Mouse (Mus musculus) Patski (cell line): Measurements from ENCODE around the gene Ctsr. TPM values are rescaled to one million over a fixed set of nuclear protein-coding genes. Genes with fewer than 3 reads are reported as not detected.
"Not testable (repeated sequence)": the region's sequence is repeated elsewhere in the genome, so short reads cannot be mapped to it uniquely, and the experiment has no call there.

Source experiments
- ATAC-seq: fragments of 100-300 bp; one replicate; pipeline ENCODE4 v1.8.0; 2021
- CTCF ChIA-PET: fragments of 350-600 bp; sonication (Branson Sonifier 250); formaldehyde crosslinking; loops from one replicate; lab custom pipeline; 2022; ENCODE audit warnings: inconsistent platforms; lab: Charles Lee
- POLR2A ChIA-PET: fragments of 350-600 bp; sonication (Branson Sonifier 250); formaldehyde crosslinking; loops from one replicate; lab custom pipeline; 2022; ENCODE audit warnings: antibody characterized with exemption, inconsistent platforms; lab: Charles Lee
- DNase-seq: peaks from one replicate; pipeline ENCODE4 v3.0.0-alpha.2; 2011; ENCODE audit warnings: low read depth, low spot score
- H3K27me3 ChIP-seq: fragments of 371-371 bp; one replicate; pipeline ENCODE4 v1.5.1; 2021
- CTCF ChIP-seq: fragments of 100-300 bp; IDR thresholded peaks from one replicate; pipeline ENCODE4 v1.5.1; 2021
- in situ Hi-C: fragments of 300-500 bp; cut with MboI; formaldehyde crosslinking; loops from 3 replicates; pipeline ENCODE4 v1.11.1; 2018; ENCODE audit warnings: low pct_unique_long_range_greater_than_20kb, mixed read lengths
- polyA plus RNA-seq: library from polyadenylated mRNA; unstranded; gene quantifications from one replicate; pipeline ENCODE4 v1.2.3, GENCODE M21; 2021

The Ctsr gene
- polyA plus RNA-seq = not detected

GRCm38 (mm10) chr13:61164156-61164555, at the start of gene Ctsr:
Gene Ctsr, minus strand, starts transcription at chr13:61164256.
- CTCF ChIA-PET = no interaction called here
- in situ Hi-C loops = no loop called here
- DNase-seq (no peak), ATAC-seq (no peak)
- TF ChIP-seq CTCF = no peak
- POLR2A ChIA-PET = no interaction called here
- H3K27me3 ChIP-seq = no peaks in the 10 kb centered on the region

GRCm38 (mm10) chr13:61203310-61203709, 39.3 kb upstream of the Ctsr start, which contains the start of gene Cts6:
Gene Cts6, minus strand, starts transcription at chr13:61203410.
- DNase-seq (no peak), ATAC-seq (no peak)
- POLR2A ChIA-PET = no interaction called here
- CTCF ChIA-PET = no interaction called here
- in situ Hi-C loops = no loop called here
- no peak for TF ChIP-seq CTCF
- no peaks in the 10 kb centered on the region for H3K27me3 ChIP-seq

GRCm38 (mm10) chr13:61185151-61185933, 21.3 kb upstream of the Ctsr start:
- ATAC-seq, POLR2A ChIA-PET, in situ Hi-C loops, H3K27me3 ChIP-seq, CTCF ChIA-PET, DNase-seq: not testable (repeated sequence)

- in situ Hi-C loops = no loop called here
- TF ChIP-seq CTCF = peak; percentile 13
- ChIA-PET CTCF (no interaction called here), POLR2A (no interaction called here)
- no peak for DNase-seq
- ATAC-seq = no peak
- H3K27me3 ChIP-seq = no peaks in the 10 kb centered on the region
Measured at GRCm38 (mm10) chr13:61164622-61165021, 566 bp upstream of the Ctsr start.

Other genes with a start within 250 kb of the Ctsr start
- gene Gm49393, start 228.7 kb downstream of the Ctsr start, polyA plus RNA-seq = 0.15 TPM
- gene Gm49391, start 227.7 kb downstream of the Ctsr start, polyA plus RNA-seq = 0.32 TPM
- 4.9 TPM for gene Ctla2a, start 227.6 kb downstream of the Ctsr start, polyA plus RNA-seq
- not detected for gene Tpbpa, start 222.3 kb downstream of the Ctsr start, polyA plus RNA-seq
- gene Ctsj, start 158.3 kb downstream of the Ctsr start, polyA plus RNA-seq = not detected
- not detected for gene Ctsq, start 123.6 kb downstream of the Ctsr start, polyA plus RNA-seq
- not detected for gene Cts6, start 39.2 kb upstream of the Ctsr start, polyA plus RNA-seq
- gene Cts8, start 91.1 kb upstream of the Ctsr start, polyA plus RNA-seq = 0.03 TPM
- not detected for gene Gm49398, start 124.6 kb upstream of the Ctsr start, polyA plus RNA-seq
- not detected for gene Cts7, start 193.9 kb upstream of the Ctsr start, polyA plus RNA-seq